Mouse (Mus musculus) lung, adult 2 months (tissue): ENCODE results near the gene Gas2.

Experiments used
- CTCF ChIP-seq: fragments of 200-500 bp; IDR thresholded peaks from 2 replicates; pipeline ENCODE4 v1.5.1; 2011; ENCODE audit warnings: mild to moderate bottlenecking, low read length, control low read depth; ENCODE audit not compliant: insufficient read depth
- POLR2A ChIP-seq: fragments of 200-500 bp; IDR thresholded peaks from 2 replicates; pipeline ENCODE4 v1.6.1; 2011; ENCODE audit warnings: low read depth, mild to moderate bottlenecking, control low read depth, low read length, borderline replicate concordance; ENCODE audit errors: extremely low read depth

GRCm38 (mm10) chr7:51913292-51914050 is 51.7 kb downstream of the Gas2 start:
- TF ChIP-seq POLR2A (no peak), CTCF (no peak)
